Mouse (Mus musculus) erythroblast, embryonic 14.5 days (primary cell): ENCODE measurements around the gene Mob1b.

ENCODE experiments used
- GATA1 ChIP-seq: IDR thresholded peaks from 2 replicates; pipeline ENCODE4 v1.6.1; 2012; ENCODE audit warnings: low read length, inconsistent platforms, mixed read lengths
- TAL1 ChIP-seq: IDR thresholded peaks from 3 replicates; pipeline ENCODE4 v1.6.1; 2012; ENCODE audit warnings: low read length, inconsistent platforms, mixed read lengths

- TF ChIP-seq GATA1 (no peak), TAL1 (no peak)
These were observed 40.1 kb upstream of the Mob1b start for GRCm38 (mm10) chr5:88680567-88680966.
